Mouse (Mus musculus): Measurements from ENCODE around the gene Unc13b. TPM values are rescaled to one million over a fixed set of nuclear protein-coding genes. Genes with fewer than 3 reads are reported as not detected.

Unc13b gene
- polyA plus RNA-seq, 1 experiment from 2014 or later: 23.0 TPM

GRCm38 (mm10) chr4:43021341-43021740, 37.4 kb upstream of the Unc13b start:
- Histone ChIP-seq H3K9me3 (ENCODE audit: control insufficient read depth, low read length) (no peaks in the 10 kb centered on the region), H3K4me2 (ENCODE audit: low read depth, low read length, severe bottlenecking) (no peak overlapping the region), H3K9ac (ENCODE audit: low read length) (no peak overlapping the region), H3K27me3 (ENCODE audit: control insufficient read depth, insufficient read depth, low read length) (no peaks in the 10 kb centered on the region), H3K27ac (ENCODE audit: low read depth, low read length) (no peak overlapping the region), H3K4me1 (replicated peaks; ENCODE audit: control insufficient read depth, insufficient read depth, low read length) (0 out of 2 replicates have a peak, but pooled peaks cover 5% of the 10 kb centered on the region), H3K4me3 (ENCODE audit: low read depth, low read length) (no peak overlapping the region), H3K36me3 (ENCODE audit: control insufficient read depth, insufficient read depth, low read length) (peaks cover 3% of the 10 kb centered on the region; the same call in 1 of the 2 replicates)
- ATAC-seq (replicated peaks; ENCODE audit: low FRiP score): no peak
- DNase-seq (ENCODE audit: low spot score): no peak
- 69% methylated on average over 17 of the region's 17 CpGs for WGBS

GRCm38 (mm10) chr4:43024673-43025072, 34.1 kb upstream of the Unc13b start:
- WGBS: 84% methylated on average over 14 of the region's 14 CpGs
- peak overlapping the region; percentile 73; the same call in 1 of the 2 replicates for H3K4me2 ChIP-seq (ENCODE audit: low read depth, low read length, severe bottlenecking)
- H3K9me3 ChIP-seq (ENCODE audit: control insufficient read depth, low read length): no peaks in the 10 kb centered on the region
- DNase-seq (ENCODE audit: low spot score) (no peak), ATAC-seq (replicated peaks; ENCODE audit: low FRiP score) (no peak)
- no peaks in the 10 kb centered on the region for H3K27me3 ChIP-seq (ENCODE audit: control insufficient read depth, insufficient read depth, low read length)
- H3K9ac ChIP-seq (ENCODE audit: low read length): peak overlapping the region; percentile 59; the same call in 1 of the 2 replicates
- 0 out of 2 replicates have a peak, but pooled peaks cover 5% of the 10 kb centered on the region for H3K4me1 ChIP-seq (replicated peaks; ENCODE audit: control insufficient read depth, insufficient read depth, low read length)
- peak overlapping the region; percentile 41; the same call in 1 of the 2 replicates for H3K27ac ChIP-seq (ENCODE audit: low read depth, low read length)
- peaks cover 7% of the 10 kb centered on the region; the same call in 1 of the 2 replicates for H3K36me3 ChIP-seq (ENCODE audit: control insufficient read depth, insufficient read depth, low read length)
- peak overlapping the region; percentile 60 for H3K4me3 ChIP-seq (ENCODE audit: low read depth, low read length)

GRCm38 (mm10) chr4:43025084-43025960, 33.4 kb upstream of the Unc13b start, which contains the start of gene Pigo:
Gene Pigo (minus strand): TSS chr4:43025819.
- no peaks in the 10 kb centered on the region for H3K9me3 ChIP-seq (ENCODE audit: control insufficient read depth, low read length)
- WGBS: 9% methylated on average over 42 of the region's 42 CpGs
- peak; percentile 92 for ATAC-seq (replicated peaks; ENCODE audit: low FRiP score)
- peaks cover 7% of the 10 kb centered on the region; the same call in 1 of the 2 replicates for H3K36me3 ChIP-seq (ENCODE audit: control insufficient read depth, insufficient read depth, low read length)
- H3K4me1 ChIP-seq (replicated peaks; ENCODE audit: control insufficient read depth, insufficient read depth, low read length): peaks cover 8% of the 10 kb centered on the region; the same call in 1 of the 2 replicates
- peak within 1 kb of the TSS; percentile 60; the same call in 1 of the 2 replicates for H3K27ac ChIP-seq (ENCODE audit: low read depth, low read length)
- peak within 1 kb of the TSS; percentile 60 for H3K4me3 ChIP-seq (ENCODE audit: low read depth, low read length)
- no peaks in the 10 kb centered on the region for H3K27me3 ChIP-seq (ENCODE audit: control insufficient read depth, insufficient read depth, low read length)
- H3K4me2 ChIP-seq (ENCODE audit: low read depth, low read length, severe bottlenecking): peak within 1 kb of the TSS; percentile 73
- DNase-seq (ENCODE audit: low spot score): peak; percentile 96
- H3K9ac ChIP-seq (ENCODE audit: low read length): peak within 1 kb of the TSS; percentile 59

GRCm38 (mm10) chr4:43029121-43029520, 29.6 kb upstream of the Unc13b start:
- Histone ChIP-seq H3K27me3 (ENCODE audit: control insufficient read depth, insufficient read depth, low read length) (no peaks in the 10 kb centered on the region), H3K4me2 (ENCODE audit: low read depth, low read length, severe bottlenecking) (no peak overlapping the region), H3K27ac (ENCODE audit: low read depth, low read length) (no peak overlapping the region), H3K4me1 (replicated peaks; ENCODE audit: control insufficient read depth, insufficient read depth, low read length) (peaks cover 13% of the 10 kb centered on the region; the same call in 1 of the 2 replicates), H3K4me3 (ENCODE audit: low read depth, low read length) (no peak overlapping the region), H3K36me3 (ENCODE audit: control insufficient read depth, insufficient read depth, low read length) (peaks cover 9% of the 10 kb centered on the region), H3K9ac (ENCODE audit: low read length) (no peak overlapping the region), H3K9me3 (ENCODE audit: control insufficient read depth, low read length) (no peaks in the 10 kb centered on the region)
- 92% methylated on average over 7 of the region's 7 CpGs for WGBS
- no peak for ATAC-seq (replicated peaks; ENCODE audit: low FRiP score)
- DNase-seq (ENCODE audit: low spot score): no peak

- H3K9me3 ChIP-seq (ENCODE audit: control insufficient read depth, low read length): no peaks in the 10 kb centered on the region
- 96% methylated on average over 9 of the region's 9 CpGs for WGBS
- H3K27me3 ChIP-seq (ENCODE audit: control insufficient read depth, insufficient read depth, low read length): no peaks in the 10 kb centered on the region
- no peak for DNase-seq (ENCODE audit: low spot score)
- no peak overlapping the region for H3K27ac ChIP-seq (ENCODE audit: low read depth, low read length)
- peaks cover 11% of the 10 kb centered on the region for H3K36me3 ChIP-seq (ENCODE audit: control insufficient read depth, insufficient read depth, low read length)
- H3K4me3 ChIP-seq (ENCODE audit: low read depth, low read length): no peak overlapping the region
- peaks cover 9% of the 10 kb centered on the region; the same call in 1 of the 2 replicates for H3K4me1 ChIP-seq (replicated peaks; ENCODE audit: control insufficient read depth, insufficient read depth, low read length)
- no peak overlapping the region for H3K9ac ChIP-seq (ENCODE audit: low read length)
- no peak overlapping the region; the same call in 1 of the 2 replicates for H3K4me2 ChIP-seq (ENCODE audit: low read depth, low read length, severe bottlenecking)
- no peak for ATAC-seq (replicated peaks; ENCODE audit: low FRiP score)
These were observed 29.0 kb upstream of the Unc13b start for GRCm38 (mm10) chr4:43029749-43030148.

GRCm38 (mm10) chr4:43030352-43030751, 28.4 kb upstream of the Unc13b start:
- peaks cover 11% of the 10 kb centered on the region for H3K36me3 ChIP-seq (ENCODE audit: control insufficient read depth, insufficient read depth, low read length)
- H3K4me2 ChIP-seq (ENCODE audit: low read depth, low read length, severe bottlenecking): peak overlapping the region; percentile 80
- H3K27ac ChIP-seq (ENCODE audit: low read depth, low read length): no peak overlapping the region
- H3K9me3 ChIP-seq (ENCODE audit: control insufficient read depth, low read length): no peaks in the 10 kb centered on the region
- H3K9ac ChIP-seq (ENCODE audit: low read length): peak overlapping the region; percentile 93
- H3K27me3 ChIP-seq (ENCODE audit: control insufficient read depth, insufficient read depth, low read length): no peaks in the 10 kb centered on the region
- no peak for ATAC-seq (replicated peaks; ENCODE audit: low FRiP score)
- WGBS: 85% methylated on average over 9 of the region's 9 CpGs
- DNase-seq (ENCODE audit: low spot score): no peak
- peak overlapping the region; percentile 74 for H3K4me3 ChIP-seq (ENCODE audit: low read depth, low read length)
- peaks cover 8% of the 10 kb centered on the region; the same call in 1 of the 2 replicates for H3K4me1 ChIP-seq (replicated peaks; ENCODE audit: control insufficient read depth, insufficient read depth, low read length)

GRCm38 (mm10) chr4:43030780-43031230, 27.9 kb upstream of the Unc13b start:
- H3K4me1 ChIP-seq (replicated peaks; ENCODE audit: control insufficient read depth, insufficient read depth, low read length): peaks cover 8% of the 10 kb centered on the region; the same call in 1 of the 2 replicates
- peak overlapping the region; percentile 93 for H3K9ac ChIP-seq (ENCODE audit: low read length)
- peak overlapping the region; percentile 80 for H3K4me2 ChIP-seq (ENCODE audit: low read depth, low read length, severe bottlenecking)
- H3K9me3 ChIP-seq (ENCODE audit: control insufficient read depth, low read length): no peaks in the 10 kb centered on the region
- peak overlapping the region; percentile 74 for H3K4me3 ChIP-seq (ENCODE audit: low read depth, low read length)
- H3K36me3 ChIP-seq (ENCODE audit: control insufficient read depth, insufficient read depth, low read length): peaks cover 11% of the 10 kb centered on the region
- H3K27me3 ChIP-seq (ENCODE audit: control insufficient read depth, insufficient read depth, low read length): no peaks in the 10 kb centered on the region
- ATAC-seq (replicated peaks; ENCODE audit: low FRiP score) (peak; percentile 1; the same call in 1 of the 2 replicates), DNase-seq (ENCODE audit: low spot score) (no peak)
- 2% methylated on average over 28 of the region's 28 CpGs for WGBS
- H3K27ac ChIP-seq (ENCODE audit: low read depth, low read length): peak overlapping the region; percentile 94

- peak within 1 kb of the TSS; percentile 74 for H3K4me3 ChIP-seq (ENCODE audit: low read depth, low read length)
- no peaks in the 10 kb centered on the region for H3K9me3 ChIP-seq (ENCODE audit: control insufficient read depth, low read length)
- WGBS: 1% methylated on average over 33 of the region's 38 CpGs
- H3K9ac ChIP-seq (ENCODE audit: low read length): peak within 1 kb of the TSS; percentile 93
- H3K27ac ChIP-seq (ENCODE audit: low read depth, low read length): peak within 1 kb of the TSS; percentile 94
- peak within 1 kb of the TSS; percentile 80 for H3K4me2 ChIP-seq (ENCODE audit: low read depth, low read length, severe bottlenecking)
- H3K27me3 ChIP-seq (ENCODE audit: control insufficient read depth, insufficient read depth, low read length): no peaks in the 10 kb centered on the region
- peaks cover 12% of the 10 kb centered on the region for H3K36me3 ChIP-seq (ENCODE audit: control insufficient read depth, insufficient read depth, low read length)
- peaks cover 8% of the 10 kb centered on the region; the same call in 1 of the 2 replicates for H3K4me1 ChIP-seq (replicated peaks; ENCODE audit: control insufficient read depth, insufficient read depth, low read length)
- peak; percentile 95 for ATAC-seq (replicated peaks; ENCODE audit: low FRiP score)
- peak; percentile 94 for DNase-seq (ENCODE audit: low spot score)
These were observed 27.3 kb upstream of the Unc13b start, which contains the start of gene Stoml2 for GRCm38 (mm10) chr4:43031237-43031995. Gene Stoml2 (minus strand): TSS chr4:43031710.
